Mouse (Mus musculus): ENCODE data around the gene Asphd2. TPM values are rescaled to one million over a fixed set of nuclear protein-coding genes. Genes with fewer than 3 reads are reported as not detected.

Asphd2 gene
- polyA plus RNA-seq, 1 experiment from 2014 or later = 5.9 TPM

DNA sequence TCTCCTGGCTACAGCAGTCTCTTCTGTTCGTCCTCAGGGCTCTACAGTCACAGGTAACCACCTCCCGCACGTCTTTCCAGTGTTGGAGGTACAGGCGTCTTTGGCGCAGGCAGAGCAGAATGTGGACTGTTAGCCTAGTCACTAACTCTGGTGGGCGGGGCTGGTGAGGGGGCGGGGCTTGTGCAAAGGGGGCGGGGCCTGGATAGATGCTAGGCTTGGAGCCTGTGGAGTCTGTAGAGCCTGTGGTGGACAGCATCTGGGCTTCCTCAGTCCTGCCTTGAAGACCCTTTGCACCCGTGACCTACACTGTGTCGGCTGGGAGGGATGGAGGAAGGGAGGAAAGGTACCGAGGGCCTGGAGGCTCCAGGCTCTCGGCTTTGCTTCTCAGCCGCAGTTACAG lies 38.8 kb downstream of the Asphd2 start, which contains the start of gene Gm6583:
Gene Gm6583, minus strand, starts transcription at position 124 of the 400 bp plus-strand sequence.
- 63% methylated on average over 12 of the region's 13 CpGs for WGBS
- H3K4me3 ChIP-seq (replicated peaks; ENCODE audit: low read depth, low read length) = no peak within 1 kb of the TSS
- peaks cover 15% of the 10 kb centered on the region for H3K36me3 ChIP-seq (ENCODE audit: insufficient read depth, low read length)
- H3K4me1 ChIP-seq (replicated peaks; ENCODE audit: insufficient read depth, low read length) = no peaks in the 10 kb centered on the region
- H3K4me2 ChIP-seq (ENCODE audit: low read length) = no peak within 1 kb of the TSS
- TF ChIP-seq CTCF (IDR thresholded peaks at IDR 0.05; ENCODE audit: low read depth) = no peak
- ATAC-seq (replicated peaks; ENCODE audit: low FRiP score, low read depth) (peak; percentile 33; the same call in 1 of the 2 replicates), DNase-seq (ENCODE audit: low spot score) (no peak)
- no peaks in the 10 kb centered on the region for H3K9me3 ChIP-seq (replicated peaks; ENCODE audit: low read length)
- H3K9ac ChIP-seq (ENCODE audit: low read depth, low read length) = no peak within 1 kb of the TSS
- H3K27me3 ChIP-seq (ENCODE audit: insufficient read depth, low read length) = no peaks in the 10 kb centered on the region
- H3K27ac ChIP-seq = no peak within 1 kb of the TSS

DNA sequence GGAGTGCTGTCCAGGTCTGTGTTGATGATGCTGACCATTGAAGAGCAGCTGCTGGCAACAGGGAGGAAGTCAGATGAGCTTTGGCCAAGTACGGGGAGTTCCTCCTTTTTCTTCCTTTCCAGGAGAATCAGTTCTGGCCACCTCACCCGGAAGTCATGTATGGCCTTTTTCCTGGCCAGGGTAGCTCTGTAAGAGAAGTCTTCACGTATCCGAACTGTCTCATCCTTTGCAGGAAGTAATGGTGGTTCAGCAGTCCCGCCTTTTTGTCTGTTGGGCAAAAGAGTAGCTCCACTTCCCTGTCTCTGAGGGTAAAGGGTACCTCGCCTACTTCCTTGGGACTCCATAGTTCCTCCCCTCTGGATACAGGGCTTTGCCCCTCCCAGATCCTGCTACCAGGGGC lies 39.2 kb downstream of the Asphd2 start:
- no peaks in the 10 kb centered on the region for H3K9me3 ChIP-seq (replicated peaks; ENCODE audit: low read length)
- no peak for ATAC-seq (replicated peaks; ENCODE audit: low FRiP score, low read depth)
- WGBS = 81% methylated on average over 6 of the region's 6 CpGs

DNA sequence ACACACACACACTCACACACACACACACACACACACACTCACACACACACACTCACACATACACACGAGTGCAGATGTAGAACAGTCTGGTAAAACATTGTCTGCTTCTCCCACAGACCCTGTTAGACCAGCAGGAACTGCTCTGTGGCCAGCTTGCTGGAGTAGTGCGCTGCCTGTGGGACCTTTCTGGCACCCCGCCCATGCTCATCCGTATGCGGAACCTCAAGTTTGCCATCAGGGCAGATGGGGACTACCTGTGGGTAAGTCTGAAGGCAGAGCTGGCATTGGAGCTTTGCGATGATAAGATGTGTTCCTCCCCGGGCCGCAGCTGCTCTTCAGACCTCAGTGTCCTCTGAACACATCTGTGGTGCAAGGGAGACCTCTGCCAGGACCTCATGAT lies 45.5 kb downstream of the Asphd2 start:
- H3K36me3 ChIP-seq (ENCODE audit: insufficient read depth, low read length) = peaks cover 35% of the 10 kb centered on the region
- no peaks in the 10 kb centered on the region for H3K9me3 ChIP-seq (replicated peaks; ENCODE audit: low read length)

More for the DNA sequence above, 39.2 kb downstream of the Asphd2 start:
- Histone ChIP-seq H3K27me3 (ENCODE audit: insufficient read depth, low read length) (no peaks in the 10 kb centered on the region), H3K9ac (ENCODE audit: low read depth, low read length) (no peak overlapping the region), H3K4me3 (replicated peaks; ENCODE audit: low read depth, low read length) (no peak overlapping the region), H3K4me2 (ENCODE audit: low read length) (no peak overlapping the region), H3K36me3 (ENCODE audit: insufficient read depth, low read length) (peaks cover 17% of the 10 kb centered on the region), H3K4me1 (replicated peaks; ENCODE audit: insufficient read depth, low read length) (no peaks in the 10 kb centered on the region), H3K27ac (no peak overlapping the region)
- DNase-seq (ENCODE audit: low spot score) = no peak
- no peak for TF ChIP-seq CTCF (IDR thresholded peaks at IDR 0.05; ENCODE audit: low read depth)

DNA sequence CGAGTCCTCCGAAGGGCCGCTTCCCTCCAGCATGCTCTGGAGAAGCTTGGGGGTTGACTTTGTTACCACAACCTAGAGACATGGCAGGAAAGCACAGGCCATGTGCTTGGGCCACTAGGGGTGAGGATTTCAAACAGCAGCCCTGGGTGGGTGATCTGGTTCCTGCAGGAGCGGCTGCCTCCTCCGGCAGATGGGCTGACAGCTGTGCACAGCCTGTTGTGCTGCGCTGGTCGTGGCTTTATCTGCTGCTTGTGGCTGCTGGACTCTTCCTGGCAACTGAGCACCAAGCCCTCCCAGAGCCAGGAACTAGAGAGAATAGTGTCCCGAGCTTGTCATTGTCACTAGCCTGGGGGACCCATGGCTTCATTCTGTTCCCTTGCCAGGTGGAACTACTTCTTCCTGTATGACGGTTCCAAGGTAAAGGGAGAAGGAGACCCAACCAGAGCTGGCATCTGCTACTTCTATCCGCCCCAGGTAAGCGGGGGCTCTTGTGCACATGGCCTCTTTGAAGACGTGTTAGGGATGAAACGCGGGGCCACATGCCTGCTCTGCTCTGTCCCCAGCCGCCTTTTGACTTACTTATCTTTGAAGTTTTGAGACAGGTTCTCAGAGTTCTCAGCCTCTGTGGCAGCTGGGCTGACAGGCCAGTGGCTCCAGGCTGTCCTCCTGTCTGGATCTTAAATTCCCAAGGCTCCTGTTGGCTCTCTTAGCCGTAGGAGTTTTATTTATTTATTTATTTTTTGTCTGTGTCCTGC lies 48.3 kb downstream of the Asphd2 start:
- 83% methylated on average over 16 of the region's 16 CpGs for WGBS
- H3K36me3 ChIP-seq (ENCODE audit: insufficient read depth, low read length) = peaks cover 30% of the 10 kb centered on the region
- no peak overlapping the region for H3K4me2 ChIP-seq (ENCODE audit: low read length)

More for the DNA sequence above, 45.5 kb downstream of the Asphd2 start:
- Histone ChIP-seq H3K27ac (no peak overlapping the region), H3K4me2 (ENCODE audit: low read length) (no peak overlapping the region), H3K4me1 (replicated peaks; ENCODE audit: insufficient read depth, low read length) (no peaks in the 10 kb centered on the region), H3K9ac (ENCODE audit: low read depth, low read length) (no peak overlapping the region), H3K27me3 (ENCODE audit: insufficient read depth, low read length) (no peaks in the 10 kb centered on the region), H3K4me3 (replicated peaks; ENCODE audit: low read depth, low read length) (no peak overlapping the region)
- WGBS = 97% methylated on average over 8 of the region's 8 CpGs
- no peak for TF ChIP-seq CTCF (IDR thresholded peaks at IDR 0.05; ENCODE audit: low read depth)
- ATAC-seq (replicated peaks; ENCODE audit: low FRiP score, low read depth) (no peak), DNase-seq (ENCODE audit: low spot score) (no peak)

DNA sequence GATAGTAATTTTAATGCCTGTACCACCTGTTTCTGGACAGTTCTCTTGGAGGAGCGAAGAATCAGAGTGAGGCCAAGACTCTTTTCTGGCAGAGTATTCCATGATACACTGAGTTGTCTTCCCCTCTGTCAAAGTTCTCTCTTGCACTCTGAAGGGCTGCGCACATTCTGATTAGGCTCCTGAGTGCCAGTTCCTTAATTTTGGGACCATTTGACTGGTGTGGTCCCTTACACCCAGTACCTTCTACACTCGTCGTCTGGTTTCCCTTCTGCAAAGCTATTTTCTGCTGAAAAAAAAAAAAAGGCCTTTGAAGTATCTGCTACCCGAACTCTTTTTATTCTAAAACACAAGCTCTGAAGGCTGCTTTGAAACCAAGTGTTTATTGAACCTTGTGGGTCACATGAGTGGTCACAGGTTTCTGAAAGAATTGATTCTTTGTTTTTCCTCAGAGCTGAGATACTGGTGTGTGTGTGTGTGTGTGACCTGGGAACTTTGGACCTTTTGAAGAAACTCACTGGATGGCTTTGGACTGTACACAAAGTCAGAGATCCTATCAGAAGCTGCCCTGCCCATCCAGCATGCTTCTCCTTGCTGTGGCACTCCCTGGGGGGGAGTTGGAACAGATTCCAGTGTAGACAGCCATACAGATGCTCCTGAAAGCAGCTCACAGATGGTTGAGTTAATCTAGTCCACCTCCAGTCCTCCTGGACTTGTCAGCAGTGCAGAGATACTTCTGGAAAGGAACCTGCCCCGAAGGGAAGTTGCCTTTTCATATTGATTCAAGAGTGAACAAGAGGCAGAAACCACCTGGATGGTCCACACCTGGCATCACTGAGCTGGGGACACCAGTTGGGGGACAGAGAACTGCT lies 50.3 kb downstream of the Asphd2 start:
- Histone ChIP-seq H3K27ac (no peak overlapping the region), H3K9me3 (replicated peaks; ENCODE audit: low read length) (no peaks in the 10 kb centered on the region), H3K36me3 (ENCODE audit: insufficient read depth, low read length) (peaks cover 16% of the 10 kb centered on the region), H3K27me3 (ENCODE audit: insufficient read depth, low read length) (no peaks in the 10 kb centered on the region), H3K4me3 (replicated peaks; ENCODE audit: low read depth, low read length) (no peak overlapping the region), H3K4me2 (ENCODE audit: low read length) (no peak overlapping the region), H3K4me1 (replicated peaks; ENCODE audit: insufficient read depth, low read length) (peaks cover 8% of the 10 kb centered on the region; the same call in 1 of the 2 replicates), H3K9ac (ENCODE audit: low read depth, low read length) (no peak overlapping the region)
- 79% methylated on average over 6 of the region's 6 CpGs for WGBS
- TF ChIP-seq CTCF (IDR thresholded peaks at IDR 0.05; ENCODE audit: low read depth) = no peak
- ATAC-seq (replicated peaks; ENCODE audit: low FRiP score, low read depth) (no peak), DNase-seq (ENCODE audit: low spot score) (no peak)

More for the DNA sequence above, 48.3 kb downstream of the Asphd2 start:
- Histone ChIP-seq H3K27ac (no peak overlapping the region), H3K9me3 (replicated peaks; ENCODE audit: low read length) (no peaks in the 10 kb centered on the region), H3K27me3 (ENCODE audit: insufficient read depth, low read length) (no peaks in the 10 kb centered on the region), H3K9ac (ENCODE audit: low read depth, low read length) (no peak overlapping the region), H3K4me1 (replicated peaks; ENCODE audit: insufficient read depth, low read length) (peaks cover 8% of the 10 kb centered on the region; the same call in 1 of the 2 replicates), H3K4me3 (replicated peaks; ENCODE audit: low read depth, low read length) (no peak overlapping the region)
- ATAC-seq (replicated peaks; ENCODE audit: low FRiP score, low read depth) (no peak), DNase-seq (ENCODE audit: low spot score) (no peak)
- TF ChIP-seq CTCF (IDR thresholded peaks at IDR 0.05; ENCODE audit: low read depth) = no peak

DNA sequence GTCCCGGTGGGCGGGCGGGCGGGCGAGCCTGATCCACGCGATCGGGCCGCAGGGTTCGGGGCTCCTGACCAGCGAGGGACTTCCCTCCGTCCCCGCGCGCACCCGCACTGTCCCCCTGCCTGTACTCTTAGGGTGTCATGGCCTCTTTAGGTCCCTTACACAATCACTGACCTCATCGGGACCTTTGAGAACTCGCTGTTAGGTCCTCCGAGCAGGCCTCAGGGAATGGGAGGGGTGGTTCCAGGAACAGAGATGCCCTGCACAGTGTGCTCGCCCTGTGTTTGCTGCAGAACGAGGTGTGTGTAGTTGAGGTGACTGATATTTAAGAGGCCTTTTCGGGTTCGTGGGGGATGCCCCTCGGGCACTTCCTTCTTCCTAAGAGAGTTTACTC lies 51.5 kb downstream of the Asphd2 start:
- peak overlapping the region; percentile 75 for H3K9ac ChIP-seq (ENCODE audit: low read depth, low read length)
- H3K36me3 ChIP-seq (ENCODE audit: insufficient read depth, low read length) = peaks cover 16% of the 10 kb centered on the region; the same call in 1 of the 2 replicates
- H3K9me3 ChIP-seq (replicated peaks; ENCODE audit: low read length) = no peaks in the 10 kb centered on the region
- no peaks in the 10 kb centered on the region for H3K27me3 ChIP-seq (ENCODE audit: insufficient read depth, low read length)
- H3K27ac ChIP-seq = no peak overlapping the region; the same call in 1 of the 2 replicates
- peak; percentile 70 for ATAC-seq (replicated peaks; ENCODE audit: low FRiP score, low read depth)
- H3K4me1 ChIP-seq (replicated peaks; ENCODE audit: insufficient read depth, low read length) = peaks cover 8% of the 10 kb centered on the region; the same call in 1 of the 2 replicates
- peak overlapping the region; percentile 73 for H3K4me3 ChIP-seq (replicated peaks; ENCODE audit: low read depth, low read length)
- H3K4me2 ChIP-seq (ENCODE audit: low read length) = peak overlapping the region; percentile 75
- peak; percentile 56 for DNase-seq (ENCODE audit: low spot score)
- WGBS = under 1% methylated on average over 24 of the region's 24 CpGs
- no peak for TF ChIP-seq CTCF (IDR thresholded peaks at IDR 0.05; ENCODE audit: low read depth)

Data from kidney, postnatal 0 days (tissue).